Mouse (Mus musculus): Measurements from ENCODE around the gene Sema3f.

- TF ChIP-seq POLR2A (IDR thresholded peaks at IDR 0.05; ENCODE audit: borderline replicate concordance, insufficient read depth, low read length) (no peak), CTCF (IDR thresholded peaks at IDR 0.05; ENCODE audit: borderline replicate concordance, insufficient read depth, low read depth, low read length) (no peak)
Observed at GRCm38 (mm10) chr9:107734567-107734971, 24.3 kb upstream of the Sema3f start.
